Mouse (Mus musculus) Muller cell, postnatal 12 days (primary cell): ENCODE results near the gene Stam2.

Experiments used
- DNase-seq: peaks from one replicate; pipeline ENCODE4 v3.0.0-alpha.2; 2015; ENCODE audit errors: inconsistent ontology term

The Stam2 gene

GRCm38 (mm10) chr2:52651547-52651946, 90.5 kb downstream of the Stam2 start:
- DNase-seq = no peak

- no peak for DNase-seq
These were observed 94.7 kb downstream of the Stam2 start for GRCm38 (mm10) chr2:52647255-52647998.

GRCm38 (mm10) chr2:52643657-52644056, 98.4 kb downstream of the Stam2 start:
- no peak for DNase-seq
